Mouse (Mus musculus): ENCODE results near the gene Poc1a. TPM values are rescaled to one million over a fixed set of nuclear protein-coding genes. Genes with fewer than 3 reads are reported as not detected.

Poc1a gene
- polyA plus RNA-seq, 1 experiment from 2014 or later, result 22.2 TPM

DNA sequence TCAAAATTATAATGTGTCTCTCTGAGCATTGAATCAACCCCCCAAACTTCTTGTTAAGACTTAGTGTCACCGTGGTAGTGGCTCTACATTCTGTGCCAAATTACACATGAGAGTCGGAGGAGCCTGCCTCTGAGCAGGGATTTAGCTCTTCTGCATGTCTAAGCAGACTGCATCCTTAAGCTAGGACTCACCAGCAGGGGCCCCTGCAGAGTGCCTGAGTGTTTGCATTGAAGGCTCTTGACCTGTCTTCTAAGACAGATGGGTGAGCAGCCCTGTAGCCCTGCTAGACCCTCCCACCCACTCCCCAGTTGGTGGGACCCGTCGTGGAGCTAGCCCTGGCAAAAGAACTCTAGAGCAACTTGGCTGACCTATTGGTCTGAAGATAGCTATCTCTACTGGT is 6.3 kb downstream of the Poc1a start:
- H3K36me3 ChIP-seq (ENCODE audit: control insufficient read depth, insufficient read depth, low read length), result no peaks in the 10 kb centered on the region
- WGBS, result 47% methylated on average over 4 of the region's 4 CpGs

DNA sequence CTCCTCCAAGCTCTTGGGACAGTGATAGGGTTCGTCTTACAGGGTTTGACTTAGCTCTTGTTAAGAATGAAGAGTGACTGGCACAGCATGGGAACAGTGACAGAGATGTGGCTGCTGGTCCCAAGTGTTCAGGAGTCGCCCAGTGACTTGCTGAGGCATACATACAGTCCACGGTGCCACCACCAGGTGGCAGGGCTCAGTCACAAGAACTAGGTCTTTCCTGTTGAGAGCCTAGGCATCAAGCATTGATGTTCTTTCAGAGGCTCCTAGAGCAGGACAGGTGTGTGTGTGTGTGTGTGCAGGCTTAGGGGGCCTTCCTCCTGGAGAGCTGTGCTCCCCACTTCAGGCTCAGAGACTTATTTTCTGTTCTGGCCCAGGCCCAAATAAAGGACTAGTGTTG is 8.0 kb downstream of the Poc1a start:
- peak; percentile 51; the same call in 1 of the 2 replicates for ATAC-seq (ENCODE audit: insufficient read depth, low FRiP score)
- H3K4me1 ChIP-seq (ENCODE audit: control insufficient read depth, insufficient read depth, low read length), result no peaks in the 10 kb centered on the region
- 32% methylated on average over 3 of the region's 3 CpGs for WGBS

More for the DNA sequence above, 6.3 kb downstream of the Poc1a start:
- Histone ChIP-seq H3K4me3 (replicated peaks; ENCODE audit: low read length) (no peak overlapping the region), H3K9ac (ENCODE audit: low read length) (no peak overlapping the region), H3K27ac (ENCODE audit: low read length) (no peak overlapping the region), H3K9me3 (replicated peaks; ENCODE audit: control insufficient read depth, low read length) (no peaks in the 10 kb centered on the region), H3K4me2 (ENCODE audit: low read depth, low read length) (no peak overlapping the region), H3K4me1 (ENCODE audit: control insufficient read depth, insufficient read depth, low read length) (peaks cover 2% of the 10 kb centered on the region), H3K27me3 (ENCODE audit: control insufficient read depth, insufficient read depth, low read length) (no peaks in the 10 kb centered on the region)
- ATAC-seq (ENCODE audit: insufficient read depth, low FRiP score), result no peak

DNA sequence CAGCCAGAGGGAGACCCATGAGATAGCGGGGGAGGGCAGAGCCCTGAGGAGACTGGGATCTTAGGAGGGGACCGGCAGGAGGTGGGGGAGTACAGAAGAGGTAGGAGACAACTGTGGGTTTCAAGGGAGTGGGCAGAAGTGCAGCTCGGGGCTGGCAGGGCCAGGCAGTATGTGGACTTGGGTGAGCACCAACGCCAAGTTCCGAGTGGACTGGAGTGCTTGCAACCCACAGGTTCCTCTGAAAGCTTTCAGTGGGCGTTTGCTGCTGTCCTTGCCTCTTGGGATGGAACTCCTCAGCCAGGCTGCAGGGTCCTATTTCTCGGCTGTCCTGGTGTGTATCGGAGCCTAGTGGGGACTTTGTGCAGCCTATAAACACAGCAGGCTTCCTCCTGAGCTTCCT is 9.0 kb downstream of the Poc1a start:
- Histone ChIP-seq H3K4me1 (ENCODE audit: control insufficient read depth, insufficient read depth, low read length) (no peaks in the 10 kb centered on the region), H3K4me2 (ENCODE audit: low read depth, low read length) (no peak overlapping the region), H3K9ac (ENCODE audit: low read length) (no peak overlapping the region), H3K27me3 (ENCODE audit: control insufficient read depth, insufficient read depth, low read length) (no peaks in the 10 kb centered on the region), H3K27ac (ENCODE audit: low read length) (no peak overlapping the region), H3K9me3 (replicated peaks; ENCODE audit: control insufficient read depth, low read length) (no peaks in the 10 kb centered on the region), H3K36me3 (ENCODE audit: control insufficient read depth, insufficient read depth, low read length) (no peaks in the 10 kb centered on the region), H3K4me3 (replicated peaks; ENCODE audit: low read length) (no peak overlapping the region)
- ATAC-seq (ENCODE audit: insufficient read depth, low FRiP score), result no peak
- WGBS, result 87% methylated on average over 8 of the region's 8 CpGs

More for the DNA sequence above, 8.0 kb downstream of the Poc1a start:
- H3K27me3 ChIP-seq (ENCODE audit: control insufficient read depth, insufficient read depth, low read length), result no peaks in the 10 kb centered on the region
- no peaks in the 10 kb centered on the region for H3K36me3 ChIP-seq (ENCODE audit: control insufficient read depth, insufficient read depth, low read length)
- no peak overlapping the region for H3K4me2 ChIP-seq (ENCODE audit: low read depth, low read length)
- H3K9me3 ChIP-seq (replicated peaks; ENCODE audit: control insufficient read depth, low read length), result no peaks in the 10 kb centered on the region
- H3K4me3 ChIP-seq (replicated peaks; ENCODE audit: low read length), result no peak overlapping the region
- no peak overlapping the region for H3K27ac ChIP-seq (ENCODE audit: low read length)
- no peak overlapping the region for H3K9ac ChIP-seq (ENCODE audit: low read length)

- Histone ChIP-seq H3K4me2 (ENCODE audit: low read depth, low read length) (no peak overlapping the region), H3K4me1 (ENCODE audit: control insufficient read depth, insufficient read depth, low read length) (no peaks in the 10 kb centered on the region), H3K27me3 (ENCODE audit: control insufficient read depth, insufficient read depth, low read length) (no peaks in the 10 kb centered on the region), H3K9ac (ENCODE audit: low read length) (no peak overlapping the region), H3K27ac (ENCODE audit: low read length) (no peak overlapping the region), H3K9me3 (replicated peaks; ENCODE audit: control insufficient read depth, low read length) (no peaks in the 10 kb centered on the region), H3K4me3 (replicated peaks; ENCODE audit: low read length) (no peak overlapping the region), H3K36me3 (ENCODE audit: control insufficient read depth, insufficient read depth, low read length) (no peaks in the 10 kb centered on the region)
- WGBS, result 86% methylated on average over 17 of the region's 17 CpGs
- ATAC-seq (ENCODE audit: insufficient read depth, low FRiP score), result no peak
These were observed 9.8 kb downstream of the Poc1a start for GRCm38 (mm10) chr9:106290636-106291122.

DNA sequence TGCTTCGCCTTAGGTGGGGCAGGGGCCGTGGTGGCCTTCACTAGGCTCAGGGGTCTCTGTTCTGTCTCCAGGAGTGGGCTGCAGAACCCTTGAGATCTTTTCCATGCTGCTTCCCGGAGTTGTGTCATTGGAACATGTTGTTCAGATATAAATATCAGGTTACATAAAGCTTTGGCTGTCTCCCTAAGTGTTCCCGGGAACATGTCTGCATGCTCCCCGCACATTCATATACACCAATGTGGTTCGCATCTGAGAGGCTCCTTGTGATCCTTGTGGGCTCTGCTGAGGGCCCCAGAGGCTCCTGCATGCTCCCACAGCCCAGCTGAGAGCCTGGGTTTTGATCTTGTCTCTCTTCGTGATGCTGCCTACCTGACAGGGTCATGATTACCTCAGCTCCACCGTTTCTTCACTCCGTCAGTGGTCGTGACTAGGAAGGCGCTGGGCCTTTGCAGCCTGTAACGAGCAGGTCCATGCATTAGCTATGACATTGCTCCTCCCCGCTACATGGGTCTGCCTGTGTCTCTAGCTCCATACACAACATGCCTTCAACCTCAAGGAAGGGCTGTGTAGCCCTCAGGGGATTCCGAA is 12.8 kb downstream of the Poc1a start:
- Histone ChIP-seq H3K36me3 (ENCODE audit: control insufficient read depth, insufficient read depth, low read length) (no peaks in the 10 kb centered on the region), H3K27ac (ENCODE audit: low read length) (no peak overlapping the region), H3K9me3 (replicated peaks; ENCODE audit: control insufficient read depth, low read length) (no peaks in the 10 kb centered on the region), H3K27me3 (ENCODE audit: control insufficient read depth, insufficient read depth, low read length) (no peaks in the 10 kb centered on the region), H3K4me1 (ENCODE audit: control insufficient read depth, insufficient read depth, low read length) (no peaks in the 10 kb centered on the region), H3K4me3 (replicated peaks; ENCODE audit: low read length) (no peak overlapping the region), H3K4me2 (ENCODE audit: low read depth, low read length) (no peak overlapping the region), H3K9ac (ENCODE audit: low read length) (no peak overlapping the region)
- WGBS, result 90% methylated on average over 14 of the region's 14 CpGs
- ATAC-seq (ENCODE audit: insufficient read depth, low FRiP score), result no peak

GRCm38 (mm10) chr9:106296637-106297174 is 15.8 kb downstream of the Poc1a start:
- Histone ChIP-seq H3K9ac (ENCODE audit: low read length) (no peak overlapping the region), H3K27ac (ENCODE audit: low read length) (no peak overlapping the region), H3K27me3 (ENCODE audit: control insufficient read depth, insufficient read depth, low read length) (no peaks in the 10 kb centered on the region), H3K4me1 (ENCODE audit: control insufficient read depth, insufficient read depth, low read length) (0 out of 2 replicates have a peak, but pooled peaks cover 4% of the 10 kb centered on the region), H3K4me2 (ENCODE audit: low read depth, low read length) (no peak overlapping the region), H3K4me3 (replicated peaks; ENCODE audit: low read length) (no peak overlapping the region), H3K36me3 (ENCODE audit: control insufficient read depth, insufficient read depth, low read length) (no peaks in the 10 kb centered on the region), H3K9me3 (replicated peaks; ENCODE audit: control insufficient read depth, low read length) (no peaks in the 10 kb centered on the region)
- 85% methylated on average over 6 of the region's 6 CpGs for WGBS
- no peak for ATAC-seq (ENCODE audit: insufficient read depth, low FRiP score)

DNA sequence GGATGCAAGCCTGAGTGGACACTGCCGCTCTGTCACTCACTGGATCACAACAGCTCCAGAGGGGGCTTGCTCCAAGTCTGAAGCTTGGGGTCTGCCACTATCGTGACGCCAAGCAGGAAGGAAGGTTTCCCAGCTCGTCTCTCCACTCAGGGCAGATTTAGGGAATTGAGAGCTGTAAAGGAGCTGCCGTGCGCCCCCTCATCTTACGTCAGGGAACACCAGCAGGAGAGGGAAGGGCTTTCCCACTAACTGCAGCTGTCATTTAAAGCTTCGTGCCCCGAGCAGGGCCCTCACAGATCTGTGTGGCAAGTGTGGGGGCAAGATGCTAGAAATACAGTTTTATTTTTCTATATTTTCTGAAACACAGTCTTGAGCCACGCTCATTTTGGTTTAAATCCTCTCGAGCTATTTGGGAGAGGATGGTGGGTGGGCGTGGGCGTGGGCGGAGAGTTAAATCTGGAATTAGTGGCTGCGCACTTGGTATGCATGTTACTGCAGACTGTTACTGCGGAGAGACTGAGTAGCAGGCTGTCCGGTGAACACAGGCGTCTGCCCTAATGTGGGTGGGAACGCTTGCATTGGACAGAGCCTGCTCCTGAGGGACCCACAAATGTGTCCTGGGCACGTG is 19.4 kb downstream of the Poc1a start:
- Histone ChIP-seq H3K4me1 (ENCODE audit: control insufficient read depth, insufficient read depth, low read length) (peaks cover 9% of the 10 kb centered on the region; the same call in 1 of the 2 replicates), H3K9me3 (replicated peaks; ENCODE audit: control insufficient read depth, low read length) (no peaks in the 10 kb centered on the region), H3K36me3 (ENCODE audit: control insufficient read depth, insufficient read depth, low read length) (no peaks in the 10 kb centered on the region), H3K27ac (ENCODE audit: low read length) (no peak overlapping the region), H3K27me3 (ENCODE audit: control insufficient read depth, insufficient read depth, low read length) (no peaks in the 10 kb centered on the region), H3K9ac (ENCODE audit: low read length) (0 out of 2 replicates have a peak overlapping the region, but pooled peaks have one; percentile 31), H3K4me3 (replicated peaks; ENCODE audit: low read length) (no peak overlapping the region), H3K4me2 (ENCODE audit: low read depth, low read length) (no peak overlapping the region)
- no peak for ATAC-seq (ENCODE audit: insufficient read depth, low FRiP score)
- 79% methylated on average over 20 of the region's 20 CpGs for WGBS

DNA sequence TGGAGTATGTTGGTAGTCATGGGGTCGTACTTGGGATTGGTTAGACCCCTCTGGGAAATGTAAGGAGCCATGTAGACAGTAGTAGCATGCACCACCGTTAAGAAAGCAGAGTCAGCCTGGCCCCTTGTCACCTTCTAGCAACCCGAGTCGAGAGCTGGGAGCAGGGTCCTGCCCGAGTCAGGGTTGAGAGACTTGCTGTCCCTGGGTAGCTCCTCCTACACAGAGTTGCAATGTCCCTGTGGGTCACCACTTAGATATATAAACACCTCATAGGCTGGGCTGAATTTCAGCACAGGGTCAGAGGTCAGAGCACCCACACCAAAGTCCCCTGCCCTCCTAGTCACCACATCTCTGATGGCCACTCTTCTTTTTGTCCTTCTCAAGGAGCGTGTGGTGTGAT is 20.1 kb downstream of the Poc1a start:
- H3K4me3 ChIP-seq (replicated peaks; ENCODE audit: low read length), result no peak overlapping the region
- no peaks in the 10 kb centered on the region for H3K27me3 ChIP-seq (ENCODE audit: control insufficient read depth, insufficient read depth, low read length)
- H3K4me1 ChIP-seq (ENCODE audit: control insufficient read depth, insufficient read depth, low read length), result peaks cover 9% of the 10 kb centered on the region
- 67% methylated on average over 6 of the region's 6 CpGs for WGBS
- no peak overlapping the region for H3K9ac ChIP-seq (ENCODE audit: low read length)
- H3K4me2 ChIP-seq (ENCODE audit: low read depth, low read length), result no peak overlapping the region
- H3K9me3 ChIP-seq (replicated peaks; ENCODE audit: control insufficient read depth, low read length), result no peaks in the 10 kb centered on the region
- no peak overlapping the region for H3K27ac ChIP-seq (ENCODE audit: low read length)
- ATAC-seq (ENCODE audit: insufficient read depth, low FRiP score), result no peak
- no peaks in the 10 kb centered on the region for H3K36me3 ChIP-seq (ENCODE audit: control insufficient read depth, insufficient read depth, low read length)

DNA sequence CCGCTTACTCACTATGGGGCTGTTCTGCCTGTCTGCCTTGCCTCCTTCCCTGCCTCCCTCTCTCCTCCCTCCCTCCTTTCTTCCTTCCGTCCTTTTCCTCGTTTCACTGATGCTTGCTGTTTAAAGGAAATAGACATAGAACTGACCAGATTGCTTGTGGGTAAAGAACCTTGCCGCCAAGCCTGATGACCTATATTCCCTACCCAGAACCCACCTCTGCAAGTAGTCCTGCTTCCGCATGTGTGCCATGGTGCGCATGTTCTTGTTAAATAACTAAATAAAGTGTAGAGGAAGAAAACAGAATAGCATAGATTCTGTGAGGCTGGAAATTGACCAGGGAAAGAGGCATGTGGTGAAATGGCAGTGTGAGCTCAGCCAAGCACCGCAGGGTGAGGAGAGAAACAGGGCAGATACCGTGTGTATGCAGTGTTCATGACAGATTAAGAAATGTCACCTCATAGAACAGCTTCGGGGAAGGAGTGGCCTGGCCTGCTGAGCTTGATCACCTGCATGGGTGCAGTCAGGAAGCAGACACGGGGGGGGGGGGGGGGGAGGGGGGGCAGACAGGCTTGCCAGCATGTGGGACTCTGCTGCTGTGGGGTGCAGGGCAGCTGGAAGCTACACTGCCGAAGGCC is 20.7 kb downstream of the Poc1a start:
- peak; percentile 27; the same call in 1 of the 2 replicates for ATAC-seq (ENCODE audit: insufficient read depth, low FRiP score)
- 68% methylated on average over 10 of the region's 11 CpGs for WGBS
- Histone ChIP-seq H3K4me3 (replicated peaks; ENCODE audit: low read length) (no peak overlapping the region), H3K27ac (ENCODE audit: low read length) (peak overlapping the region; percentile 50), H3K4me2 (ENCODE audit: low read depth, low read length) (no peak overlapping the region), H3K27me3 (ENCODE audit: control insufficient read depth, insufficient read depth, low read length) (no peaks in the 10 kb centered on the region), H3K36me3 (ENCODE audit: control insufficient read depth, insufficient read depth, low read length) (no peaks in the 10 kb centered on the region), H3K9me3 (replicated peaks; ENCODE audit: control insufficient read depth, low read length) (no peaks in the 10 kb centered on the region), H3K9ac (ENCODE audit: low read length) (peak overlapping the region; percentile 28), H3K4me1 (ENCODE audit: control insufficient read depth, insufficient read depth, low read length) (peaks cover 9% of the 10 kb centered on the region)
